Mouse (Mus musculus): ENCODE measurements around the gene Tmed6. TPM values are rescaled to one million over a fixed set of nuclear protein-coding genes. Genes with fewer than 3 reads are reported as not detected.

Gene Tmed6
- polyA plus RNA-seq, 1 experiment from 2014 or later, result not detected

DNA sequence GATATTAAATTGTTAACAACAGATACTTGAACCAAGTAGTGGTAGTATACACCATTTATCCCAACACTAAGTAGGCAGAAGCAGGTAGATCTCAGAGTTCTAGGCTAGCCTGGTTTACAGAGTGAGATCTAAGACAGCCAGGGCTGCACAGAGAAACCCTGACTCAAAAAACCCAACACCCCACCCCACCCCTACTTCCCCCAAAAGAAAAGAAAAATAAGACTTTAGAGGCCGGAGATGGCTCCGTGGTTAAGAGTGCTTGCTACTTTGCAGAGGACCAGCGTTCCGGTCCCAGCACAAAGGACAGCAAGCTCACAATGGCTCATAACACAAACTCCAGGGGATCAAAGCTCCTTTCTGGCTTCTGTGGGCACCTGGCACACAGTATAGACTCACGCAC is 20.6 kb upstream of the Tmed6 start:
- no peak overlapping the region for H3K4me2 ChIP-seq (ENCODE audit: low read depth, severe bottlenecking)
- peaks cover 24% of the 10 kb centered on the region for H3K36me3 ChIP-seq (ENCODE audit: control insufficient read depth, insufficient read depth, low read length)
- no peak overlapping the region for H3K27ac ChIP-seq (replicated peaks; ENCODE audit: low read depth, low read length)
- H3K9ac ChIP-seq (ENCODE audit: low read length), result no peak overlapping the region
- DNase-seq (ENCODE audit: low spot score), result no peak
- H3K9me3 ChIP-seq (ENCODE audit: control insufficient read depth, low read length), result no peaks in the 10 kb centered on the region; the same call in 1 of the 2 replicates
- no peaks in the 10 kb centered on the region for H3K27me3 ChIP-seq (ENCODE audit: control insufficient read depth, insufficient read depth, low read length)
- H3K4me1 ChIP-seq (ENCODE audit: control insufficient read depth, insufficient read depth, low read length), result no peaks in the 10 kb centered on the region
- WGBS, result 98% methylated on average over 5 of the region's 5 CpGs
- no peak overlapping the region for H3K4me3 ChIP-seq (ENCODE audit: low read depth, low read length)
- ATAC-seq (ENCODE audit: insufficient number of reproducible peaks, low FRiP score, low TSS enrichment, low read depth), result no peak

DNA sequence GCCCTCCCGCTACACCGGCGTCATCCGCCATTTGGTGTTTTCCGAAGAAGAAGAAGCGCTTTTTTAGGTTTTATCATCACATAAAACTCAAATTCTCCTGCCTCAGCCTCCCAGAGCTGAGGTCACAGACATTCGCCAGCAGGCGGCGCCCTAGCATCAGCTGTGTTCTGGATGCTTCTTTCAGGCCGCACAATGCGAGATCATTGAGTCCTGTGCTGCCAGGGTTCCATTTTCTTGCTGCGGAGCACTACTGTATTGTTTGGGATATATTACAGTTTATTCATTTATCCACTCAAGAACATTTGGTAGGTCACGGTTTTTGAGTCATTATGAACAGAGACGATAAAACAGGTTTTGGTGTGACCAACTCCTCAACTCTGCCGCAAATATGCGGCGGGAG is 19.9 kb upstream of the Tmed6 start:
- no peaks in the 10 kb centered on the region for H3K27me3 ChIP-seq (ENCODE audit: control insufficient read depth, insufficient read depth, low read length)
- H3K27ac ChIP-seq (replicated peaks; ENCODE audit: low read depth, low read length), result no peak overlapping the region
- H3K9ac ChIP-seq (ENCODE audit: low read length), result no peak overlapping the region
- H3K36me3 ChIP-seq (ENCODE audit: control insufficient read depth, insufficient read depth, low read length), result peaks cover 22% of the 10 kb centered on the region
- ATAC-seq (ENCODE audit: insufficient number of reproducible peaks, low FRiP score, low TSS enrichment, low read depth), result no peak
- no peak overlapping the region for H3K4me3 ChIP-seq (ENCODE audit: low read depth, low read length)
- H3K4me2 ChIP-seq (ENCODE audit: low read depth, severe bottlenecking), result no peak overlapping the region
- no peaks in the 10 kb centered on the region; the same call in 1 of the 2 replicates for H3K9me3 ChIP-seq (ENCODE audit: control insufficient read depth, low read length)
- no peak for DNase-seq (ENCODE audit: low spot score)
- no peaks in the 10 kb centered on the region for H3K4me1 ChIP-seq (ENCODE audit: control insufficient read depth, insufficient read depth, low read length)
- 95% methylated on average over 17 of the region's 17 CpGs for WGBS

DNA sequence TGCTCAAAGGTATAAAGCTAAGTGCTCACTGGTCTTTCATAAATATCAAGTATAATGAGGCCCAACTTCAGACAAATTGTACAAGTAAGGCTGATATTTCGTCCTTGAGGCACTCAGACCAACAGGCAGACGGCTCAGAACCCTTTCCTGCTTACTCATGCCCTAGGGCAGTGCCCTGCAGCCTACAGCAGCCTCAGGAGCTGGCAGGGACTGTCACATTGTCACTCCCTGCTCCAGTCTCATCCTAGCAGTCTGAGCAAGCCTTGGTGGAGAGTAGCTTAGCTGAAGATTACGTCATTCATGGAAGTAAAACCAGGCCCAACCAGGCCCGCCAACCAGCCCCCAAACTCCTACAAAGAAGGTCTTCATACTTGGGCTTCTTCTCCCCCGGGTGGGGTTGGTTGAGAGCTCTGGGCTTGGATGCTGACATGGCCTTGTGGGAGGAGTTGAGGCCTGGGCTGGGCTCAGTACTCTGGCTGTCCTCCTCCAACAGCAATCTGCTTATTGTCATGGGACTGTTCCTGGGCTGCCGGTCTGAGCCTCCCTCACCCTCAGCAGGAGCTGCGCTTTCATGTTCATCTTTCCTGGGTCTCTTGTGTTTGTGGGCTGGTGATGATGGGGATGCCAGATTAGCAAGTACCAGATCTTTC is 10.9 kb upstream of the Tmed6 start:
- Histone ChIP-seq H3K27me3 (ENCODE audit: control insufficient read depth, insufficient read depth, low read length) (no peaks in the 10 kb centered on the region), H3K4me2 (ENCODE audit: low read depth, severe bottlenecking) (no peak overlapping the region), H3K27ac (replicated peaks; ENCODE audit: low read depth, low read length) (no peak overlapping the region), H3K4me3 (ENCODE audit: low read depth, low read length) (no peak overlapping the region), H3K9ac (ENCODE audit: low read length) (no peak overlapping the region), H3K36me3 (ENCODE audit: control insufficient read depth, insufficient read depth, low read length) (peaks cover 24% of the 10 kb centered on the region), H3K4me1 (ENCODE audit: control insufficient read depth, insufficient read depth, low read length) (no peaks in the 10 kb centered on the region; the same call in 1 of the 2 replicates), H3K9me3 (ENCODE audit: control insufficient read depth, low read length) (no peaks in the 10 kb centered on the region)
- ATAC-seq (ENCODE audit: insufficient number of reproducible peaks, low FRiP score, low TSS enrichment, low read depth) (no peak), DNase-seq (ENCODE audit: low spot score) (no peak)
- WGBS, result 92% methylated on average over 7 of the region's 7 CpGs

DNA sequence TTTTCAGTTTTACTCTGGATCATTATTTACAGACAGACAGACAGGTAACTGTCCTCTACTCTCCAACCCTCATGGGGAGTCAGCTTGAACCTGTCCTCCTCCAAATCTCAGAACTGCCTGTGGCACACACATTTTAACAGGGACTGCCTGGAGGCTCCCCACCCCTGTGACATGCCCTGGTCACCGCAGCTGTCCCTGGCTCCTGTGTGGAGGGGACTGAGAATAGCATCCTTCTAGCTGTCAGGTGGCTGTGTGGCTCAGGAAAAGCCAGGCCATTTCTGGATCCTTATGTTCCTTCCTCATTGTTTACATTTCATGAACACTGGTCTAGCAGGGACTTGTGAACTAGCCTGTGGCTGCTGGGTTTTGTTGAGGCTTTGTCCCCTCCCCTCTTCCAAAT is 8.7 kb upstream of the Tmed6 start:
- no peaks in the 10 kb centered on the region; the same call in 1 of the 2 replicates for H3K4me1 ChIP-seq (ENCODE audit: control insufficient read depth, insufficient read depth, low read length)
- peaks cover 21% of the 10 kb centered on the region for H3K36me3 ChIP-seq (ENCODE audit: control insufficient read depth, insufficient read depth, low read length)
- ATAC-seq (ENCODE audit: insufficient number of reproducible peaks, low FRiP score, low TSS enrichment, low read depth) (no peak), DNase-seq (ENCODE audit: low spot score) (no peak)
- no peak overlapping the region for H3K4me3 ChIP-seq (ENCODE audit: low read depth, low read length)
- no peak overlapping the region for H3K9ac ChIP-seq (ENCODE audit: low read length)
- no peak overlapping the region for H3K4me2 ChIP-seq (ENCODE audit: low read depth, severe bottlenecking)
- no peaks in the 10 kb centered on the region for H3K27me3 ChIP-seq (ENCODE audit: control insufficient read depth, insufficient read depth, low read length)
- no peaks in the 10 kb centered on the region for H3K9me3 ChIP-seq (ENCODE audit: control insufficient read depth, low read length)
- no peak overlapping the region for H3K27ac ChIP-seq (replicated peaks; ENCODE audit: low read depth, low read length)
- 91% methylated on average over 1 of the region's 1 CpGs for WGBS

DNA sequence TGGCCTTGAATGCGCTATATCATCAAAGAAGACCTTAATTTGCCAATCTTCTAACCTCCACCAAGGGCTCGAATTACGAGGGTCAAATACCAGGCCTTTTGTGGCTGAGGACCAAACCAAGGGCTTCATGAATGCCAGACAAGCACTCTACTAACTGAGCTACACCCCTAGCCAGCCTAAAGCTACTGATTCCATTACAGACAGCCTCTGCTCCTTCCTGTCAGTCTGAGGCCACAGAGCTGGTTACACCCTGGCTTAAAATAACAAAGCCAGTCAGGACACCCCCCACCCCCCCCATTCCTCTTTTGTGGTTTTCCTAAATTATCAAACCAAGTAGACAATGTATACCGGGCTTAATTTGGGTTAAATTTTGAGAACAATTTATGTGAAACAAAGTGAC is 8.3 kb upstream of the Tmed6 start:
- ATAC-seq (ENCODE audit: insufficient number of reproducible peaks, low FRiP score, low TSS enrichment, low read depth) (no peak), DNase-seq (ENCODE audit: low spot score) (no peak)
- WGBS, result 79% methylated on average over 4 of the region's 4 CpGs
- H3K9me3 ChIP-seq (ENCODE audit: control insufficient read depth, low read length), result no peaks in the 10 kb centered on the region
- H3K27me3 ChIP-seq (ENCODE audit: control insufficient read depth, insufficient read depth, low read length), result no peaks in the 10 kb centered on the region
- peaks cover 21% of the 10 kb centered on the region for H3K36me3 ChIP-seq (ENCODE audit: control insufficient read depth, insufficient read depth, low read length)
- H3K9ac ChIP-seq (ENCODE audit: low read length), result no peak overlapping the region
- no peak overlapping the region for H3K4me3 ChIP-seq (ENCODE audit: low read depth, low read length)
- no peak overlapping the region for H3K27ac ChIP-seq (replicated peaks; ENCODE audit: low read depth, low read length)
- H3K4me1 ChIP-seq (ENCODE audit: control insufficient read depth, insufficient read depth, low read length), result no peaks in the 10 kb centered on the region; the same call in 1 of the 2 replicates
- no peak overlapping the region for H3K4me2 ChIP-seq (ENCODE audit: low read depth, severe bottlenecking)

DNA sequence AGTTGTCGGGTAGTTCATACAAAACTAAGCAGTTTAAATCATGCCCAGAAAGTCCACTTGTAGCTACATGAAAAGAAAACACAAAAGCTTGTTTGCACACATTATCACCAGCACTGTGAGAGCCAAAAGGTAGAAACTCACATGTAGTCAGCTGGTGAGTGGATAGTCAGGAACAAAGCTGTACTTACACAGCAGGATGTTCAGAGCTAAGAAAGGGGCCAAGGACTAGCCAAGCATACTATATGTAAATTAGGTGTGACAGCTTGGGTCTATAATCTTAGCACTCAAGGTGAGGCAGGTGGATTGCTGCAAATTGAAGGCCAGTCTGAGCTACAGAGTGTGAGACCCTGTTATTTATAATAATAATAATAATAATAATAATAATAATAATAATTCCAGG is 2.8 kb downstream of the Tmed6 start:
- ATAC-seq (ENCODE audit: insufficient number of reproducible peaks, low FRiP score, low TSS enrichment, low read depth), result no peak
- 88% methylated on average over 1 of the region's 1 CpGs for WGBS
- H3K9ac ChIP-seq (ENCODE audit: low read length), result no peak overlapping the region

DNA sequence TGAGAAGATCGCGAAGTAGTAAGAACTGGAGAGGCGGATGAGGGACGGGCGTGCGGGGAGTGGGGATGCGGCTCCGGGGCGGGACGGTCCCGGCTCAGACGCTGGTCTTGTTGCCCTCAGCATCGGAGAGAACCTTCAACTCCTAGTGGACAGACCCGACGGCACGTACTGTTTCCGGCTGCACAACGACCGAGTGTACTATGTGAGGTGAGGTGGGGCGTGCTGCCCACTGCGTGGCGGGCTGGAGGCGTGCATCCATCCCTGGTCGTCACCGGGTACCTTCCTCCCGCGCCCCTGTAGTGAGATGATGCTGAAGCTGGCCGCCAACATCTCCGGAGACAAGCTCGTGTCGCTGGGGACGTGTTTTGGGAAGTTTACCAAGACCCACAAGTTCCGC is 8.5 kb downstream of the Tmed6 start:
- ATAC-seq (ENCODE audit: insufficient number of reproducible peaks, low FRiP score, low TSS enrichment, low read depth), result peak; percentile 65; the same call in 1 of the 2 replicates

More for the DNA sequence above, 2.8 kb downstream of the Tmed6 start:
- no peak for DNase-seq (ENCODE audit: low spot score)
- Histone ChIP-seq H3K27me3 (ENCODE audit: control insufficient read depth, insufficient read depth, low read length) (no peaks in the 10 kb centered on the region), H3K9me3 (ENCODE audit: control insufficient read depth, low read length) (no peaks in the 10 kb centered on the region), H3K27ac (replicated peaks; ENCODE audit: low read depth, low read length) (no peak overlapping the region), H3K4me3 (ENCODE audit: low read depth, low read length) (no peak overlapping the region), H3K4me1 (ENCODE audit: control insufficient read depth, insufficient read depth, low read length) (peaks cover 2% of the 10 kb centered on the region; the same call in 1 of the 2 replicates), H3K36me3 (ENCODE audit: control insufficient read depth, insufficient read depth, low read length) (peaks cover 6% of the 10 kb centered on the region), H3K4me2 (ENCODE audit: low read depth, severe bottlenecking) (no peak overlapping the region)

DNA sequence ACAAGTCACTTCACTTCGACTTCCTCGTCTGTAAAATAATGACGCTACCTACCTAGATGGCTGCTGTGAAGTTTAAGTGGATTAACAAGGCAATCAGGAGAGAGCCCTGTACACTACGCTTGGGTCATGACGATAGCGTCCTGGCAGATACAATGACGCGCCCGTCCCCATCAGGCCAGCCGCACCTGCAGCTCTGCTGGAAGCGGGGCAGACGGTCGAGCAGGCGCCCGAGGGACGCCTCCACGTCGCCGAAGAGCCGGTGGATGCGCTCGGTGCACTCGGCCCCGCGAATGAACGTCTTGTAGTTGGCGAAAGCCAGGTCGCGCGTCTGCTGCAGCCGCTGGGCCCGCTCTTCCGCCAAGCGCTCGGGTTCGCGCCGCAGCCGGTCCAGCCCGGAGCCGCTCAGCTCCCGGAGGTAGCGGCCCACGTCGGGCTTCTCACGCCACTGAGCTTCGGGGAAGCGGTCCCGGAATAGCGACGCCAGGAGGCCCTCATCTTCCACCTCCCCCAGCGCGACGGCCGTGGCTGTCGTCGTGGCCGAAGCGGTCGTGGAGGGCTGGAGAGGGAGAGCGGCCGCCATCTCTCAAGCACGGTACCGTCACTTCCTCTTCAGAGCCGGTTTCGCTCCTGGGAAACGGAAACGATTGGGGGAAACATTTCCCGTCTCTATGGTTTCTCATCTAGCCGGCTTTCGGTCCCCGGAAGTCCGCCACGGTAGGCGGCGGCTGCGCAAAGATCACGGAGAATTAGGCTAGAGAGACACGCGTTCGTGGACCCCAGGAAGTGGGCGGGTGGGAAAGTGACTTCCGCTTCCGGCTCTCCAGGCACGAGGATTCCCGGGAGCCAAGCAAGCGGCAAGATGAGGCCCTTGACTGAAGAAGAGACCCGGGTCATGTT is 9.1 kb downstream of the Tmed6 start, which contains the start of the genes Cog8 and Nip7:
TSS of gene Cog8 (minus strand) at position 614 of the 897 bp plus-strand sequence.
TSS of gene Nip7 (plus strand) at position 802 of the 897 bp plus-strand sequence.
- WGBS, result under 1% methylated on average over 88 of the region's 88 CpGs
- H3K36me3 ChIP-seq (ENCODE audit: control insufficient read depth, insufficient read depth, low read length), result peaks cover 22% of the 10 kb centered on the region

More for the DNA sequence above, 8.5 kb downstream of the Tmed6 start:
- Histone ChIP-seq H3K4me1 (ENCODE audit: control insufficient read depth, insufficient read depth, low read length) (peaks cover 5% of the 10 kb centered on the region; the same call in 1 of the 2 replicates), H3K9ac (ENCODE audit: low read length) (peak overlapping the region; percentile 55), H3K27ac (replicated peaks; ENCODE audit: low read depth, low read length) (no peak overlapping the region), H3K27me3 (ENCODE audit: control insufficient read depth, insufficient read depth, low read length) (no peaks in the 10 kb centered on the region), H3K4me2 (ENCODE audit: low read depth, severe bottlenecking) (peak overlapping the region; percentile 92), H3K36me3 (ENCODE audit: control insufficient read depth, insufficient read depth, low read length) (peaks cover 19% of the 10 kb centered on the region), H3K4me3 (ENCODE audit: low read depth, low read length) (peak overlapping the region; percentile 79), H3K9me3 (ENCODE audit: control insufficient read depth, low read length) (no peaks in the 10 kb centered on the region)
- no peak for DNase-seq (ENCODE audit: low spot score)
- WGBS, result 0% methylated on average over 33 of the region's 33 CpGs

More for the DNA sequence above, 9.1 kb downstream of the Tmed6 start, which contains the start of the genes Cog8 and Nip7:
- Histone ChIP-seq H3K9me3 (ENCODE audit: control insufficient read depth, low read length) (no peaks in the 10 kb centered on the region), H3K27ac (replicated peaks; ENCODE audit: low read depth, low read length) (no peak within 1 kb of the TSS; the same call in 1 of the 2 replicates), H3K4me3 (ENCODE audit: low read depth, low read length) (peak within 1 kb of the TSS; percentile 79), H3K4me1 (ENCODE audit: control insufficient read depth, insufficient read depth, low read length) (peaks cover 5% of the 10 kb centered on the region; the same call in 1 of the 2 replicates), H3K27me3 (ENCODE audit: control insufficient read depth, insufficient read depth, low read length) (no peaks in the 10 kb centered on the region), H3K9ac (ENCODE audit: low read length) (peak within 1 kb of the TSS; percentile 75), H3K4me2 (ENCODE audit: low read depth, severe bottlenecking) (peak within 1 kb of the TSS; percentile 92)
- ATAC-seq (ENCODE audit: insufficient number of reproducible peaks, low FRiP score, low TSS enrichment, low read depth), result peak; percentile 84
- peak; percentile 96 for DNase-seq (ENCODE audit: low spot score)
